28 mouse cellular contexts compared by ENCODE assay signal in genomic region chr6:147241541-147241940, GRCm38 (mm10). TPM values are rescaled to one million over a fixed set of nuclear protein-coding genes. Genes with fewer than 3 reads are reported as not detected.
DNase-seq lines count a peak whose midpoint lies in the region; ATAC-seq and TF ChIP-seq lines count a peak whose summit lies in the region.
"Had no signal": no experiment of that assay in that cellular context is flagged by ENCODE, and none has a peak within 500 bp of the region (broad histone marks: within the 10 kb centered on the region; RNA-seq: fewer than 3 reads in every experiment).

No protein-coding gene starts in this region.

- H3K4me1 ChIP-seq in neural tube, embryonic 15.5 days: no peaks in the 10 kb centered on the region
- H3K4me1 ChIP-seq in hindbrain, postnatal 0 days (ENCODE audit: insufficient read depth, low read length): no peaks in the 10 kb centered on the region
- H3K4me1 ChIP-seq: embryonic facial prominence, embryonic 12.5 days; embryonic facial prominence, embryonic 15.5 days; heart, embryonic 13.5 days; intestine, embryonic 15.5 days had no signal

- ATAC-seq in neural tube, embryonic 15.5 days (ENCODE audit: low FRiP score): no peak
- no peak for ATAC-seq in hindbrain, postnatal 0 days
- no peak for ATAC-seq in inflammation-experienced regulatory T-cells, adult 6 months
- ATAC-seq: activated CD4-positive, CD25-positive, alpha-beta regulatory T cell, adult 4 months; CD4-positive, CD25-positive, alpha-beta regulatory T cell, adult 4 months; forebrain, embryonic 14.5 days; forebrain, postnatal 0 days; intestine, embryonic 15.5 days had no signal

- no peak overlapping the region for H3K27ac ChIP-seq in neural tube, embryonic 15.5 days (replicated peaks)
- no peak overlapping the region for H3K27ac ChIP-seq in hindbrain, postnatal 0 days
- H3K27ac ChIP-seq: embryonic facial prominence, embryonic 12.5 days; embryonic facial prominence, embryonic 15.5 days; gastrocnemius, adult 2 months; heart, embryonic 13.5 days; hindbrain, embryonic 14.5 days; intestine, embryonic 15.5 days had no signal

- H3K4me2 ChIP-seq in neural tube, embryonic 15.5 days: no peak overlapping the region
- no peak overlapping the region for H3K4me2 ChIP-seq in hindbrain, postnatal 0 days (ENCODE audit: low read depth, low read length)
- H3K4me2 ChIP-seq: embryonic facial prominence, embryonic 12.5 days; embryonic facial prominence, embryonic 15.5 days; heart, embryonic 13.5 days; hindbrain, embryonic 14.5 days; intestine, embryonic 15.5 days had no signal

- H3K9ac ChIP-seq in neural tube, embryonic 15.5 days (replicated peaks): no peak overlapping the region
- no peak overlapping the region for H3K9ac ChIP-seq in hindbrain, postnatal 0 days (replicated peaks; ENCODE audit: low read length)
- H3K9ac ChIP-seq: embryonic facial prominence, embryonic 12.5 days; embryonic facial prominence, embryonic 15.5 days; forebrain, postnatal 0 days; heart, embryonic 13.5 days; hindbrain, embryonic 14.5 days; intestine, embryonic 15.5 days had no signal

- DNase-seq in adrenal gland, adult 2 months: peak; percentile 58
- no peak for DNase-seq in adrenal gland, postnatal 4 days (ENCODE audit: low spot score in 2 of 2)
- DNase-seq in neural tube, embryonic 10.5 days (ENCODE audit: extremely low spot score, low spot score): peak; percentile 6
- peak; percentile 76 for DNase-seq in NIH3T3 (ENCODE audit: low read depth)
- no peak for DNase-seq in hindbrain, postnatal 0 days (ENCODE audit: low spot score)
- DNase-seq: cerebellum, adult 11 months; cerebellum, adult 2 months; cerebellum, adult 9-11 months; cerebellum, postnatal 25 days; forebrain, postnatal 0 days; gastrocnemius, adult 2 months; gastrocnemius, postnatal 14 days; heart, adult 18-20 months; heart, postnatal 14 days; heart, postnatal 4 days; kidney, adult 11 months had no signal

- 81% methylated on average over 3 of the region's 3 CpGs for WGBS in neural tube, embryonic 15.5 days
- 73% methylated on average over 3 of the region's 3 CpGs for WGBS in hindbrain, postnatal 0 days

- H3K27me3 ChIP-seq in neural tube, embryonic 15.5 days (replicated peaks): no peaks in the 10 kb centered on the region
- H3K27me3 ChIP-seq in hindbrain, postnatal 0 days (ENCODE audit: insufficient read depth, low read length): no peaks in the 10 kb centered on the region
- H3K27me3 ChIP-seq: embryonic facial prominence, embryonic 12.5 days; embryonic facial prominence, embryonic 15.5 days; intestine, embryonic 15.5 days had no signal

- H3K4me3 ChIP-seq in neural tube, embryonic 15.5 days (replicated peaks): no peak overlapping the region
- H3K4me3 ChIP-seq in hindbrain, postnatal 0 days (ENCODE audit: low read length): no peak overlapping the region
- H3K4me3 ChIP-seq: embryonic facial prominence, embryonic 12.5 days; embryonic facial prominence, embryonic 15.5 days; gastrocnemius, adult 2 months; heart, embryonic 13.5 days; intestine, embryonic 15.5 days had no signal

- no peaks in the 10 kb centered on the region for H3K9me3 ChIP-seq in neural tube, embryonic 15.5 days (replicated peaks)
- no peaks in the 10 kb centered on the region for H3K9me3 ChIP-seq in hindbrain, postnatal 0 days (ENCODE audit: low read length)
- H3K9me3 ChIP-seq: embryonic facial prominence, embryonic 12.5 days; embryonic facial prominence, embryonic 15.5 days; heart, embryonic 13.5 days; intestine, embryonic 15.5 days had no signal

- no peak for TF ChIP-seq CTCF in hindbrain, postnatal 0 days (IDR thresholded peaks at IDR 0.05; ENCODE audit: low read depth)

- no peaks in the 10 kb centered on the region for H3K36me3 ChIP-seq in neural tube, embryonic 15.5 days
- H3K36me3 ChIP-seq in hindbrain, postnatal 0 days (ENCODE audit: insufficient read depth, low read length): no peaks in the 10 kb centered on the region
- H3K36me3 ChIP-seq: embryonic facial prominence, embryonic 12.5 days; embryonic facial prominence, embryonic 15.5 days; heart, embryonic 13.5 days; intestine, embryonic 15.5 days had no signal

RNA-seq across cellular contexts. Expression of gene Pthlh, which starts 22.4 kb away (rescaled TPM):
- total RNA-seq in adrenal gland, adult 2 months (2021): under 1 TPM in 1 of 2 experiments, not detected in 1; 0.93 TPM
- 0.27 and 0.55 TPM in 2 replicates for polyA plus RNA-seq in adrenal gland, adult 2 months (2012; rRNA removed)
- total RNA-seq in adrenal gland, postnatal 4 days (2021): 1 to 10 TPM in 1 of 2 experiments, under 1 TPM in 1; 0.45 to 1.0 TPM
- polyA plus RNA-seq in neural tube, embryonic 15.5 days (2015; fragmentation: Nextera tagmentation; extraction: Ambion mirVana): 4.0 and 4.7 TPM in 2 replicates
- total RNA-seq in hindbrain, postnatal 0 days (2014; rRNA removed): 3.2 and 6.1 TPM in 2 replicates
- 4.5 and 4.8 TPM in 2 replicates for polyA plus RNA-seq in hindbrain, postnatal 0 days (2015; fragmentation: Nextera tagmentation; extraction: Ambion mirVana)
- polyA plus RNA-seq in inflammation-experienced regulatory T-cells, adult 6 months (2017; shearing (Covaris generic)): not detected
- total RNA-seq: common myeloid progenitor, adult 5-6 weeks; MEL had no signal
- polyA plus RNA-seq: activated CD4-positive, CD25-positive, alpha-beta regulatory T cell, adult 4 months; CD4-positive, CD25-positive, alpha-beta regulatory T cell, adult 4 months had no signal

Comparison
In these comparisons a context has a peak if more than half of its experiments do, and no peak if none do; other contexts are left out.
1. DNase-seq: peak in adrenal gland, adult 2 months (single experiment), neural tube, embryonic 10.5 days (single experiment) and NIH3T3 (single experiment); none in adrenal gland, postnatal 4 days (0 of 2) and hindbrain, postnatal 0 days (single experiment).